Mouse (Mus musculus): ENCODE measurements around the gene Ppp1r9b. TPM values are rescaled to one million over a fixed set of nuclear protein-coding genes. Genes with fewer than 3 reads are reported as not detected.
A peak's percentile ranks its signal among the peaks of the same experiment; 100 is the strongest.

Gene Ppp1r9b
- polyA plus RNA-seq, 1 experiment from 2014 or later = 70.2 TPM

DNA sequence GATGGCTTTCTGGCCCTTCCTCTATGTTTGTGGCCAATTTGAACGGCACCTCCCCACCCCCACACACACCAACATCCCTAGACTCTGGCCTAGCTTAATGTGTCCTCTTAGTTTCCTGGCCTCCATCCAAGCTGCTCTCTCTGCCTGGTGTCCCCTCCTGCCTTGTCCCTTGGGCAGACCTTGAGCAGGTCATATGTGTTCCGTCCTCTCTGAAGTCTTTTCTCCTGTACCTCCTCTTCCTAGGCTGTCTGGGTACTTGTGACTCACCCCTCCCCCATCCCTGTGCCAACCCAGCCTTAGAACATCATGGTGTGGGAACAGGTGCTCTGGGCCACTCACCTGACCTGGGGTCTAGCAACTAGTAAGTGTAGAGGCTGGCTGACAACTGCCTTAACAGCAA, 15.9 kb upstream of the Ppp1r9b start:
- CTCF ChIA-PET = interaction anchor here (0.7 to 1.6 kb wide), 2 partner anchors 12 to 16 kb away, joined by 3 read pairs; partner anchors contain the start of gene Ppp1r9b
- POLR2A ChIA-PET = interaction anchor here (1.1 kb wide), 1 partner anchor 16 kb away, joined by 3 read pairs; the partner anchor contains the start of gene Ppp1r9b
- no peak for TF ChIP-seq CTCF (IDR thresholded peaks at IDR 0.05)
- DNase-seq (ENCODE audit: low read depth, low spot score) = no peak
- in situ Hi-C loops (cut with MboI; ENCODE audit: low pct_unique_long_range_greater_than_20kb) = loop anchor here (5.0 kb wide), 2 partner anchors 38 to 67 kb away; partner anchors contain the start of genes Col1a1 and Pdk2
- no peak for ATAC-seq
- H3K27me3 ChIP-seq = no peaks in the 10 kb centered on the region

DNA sequence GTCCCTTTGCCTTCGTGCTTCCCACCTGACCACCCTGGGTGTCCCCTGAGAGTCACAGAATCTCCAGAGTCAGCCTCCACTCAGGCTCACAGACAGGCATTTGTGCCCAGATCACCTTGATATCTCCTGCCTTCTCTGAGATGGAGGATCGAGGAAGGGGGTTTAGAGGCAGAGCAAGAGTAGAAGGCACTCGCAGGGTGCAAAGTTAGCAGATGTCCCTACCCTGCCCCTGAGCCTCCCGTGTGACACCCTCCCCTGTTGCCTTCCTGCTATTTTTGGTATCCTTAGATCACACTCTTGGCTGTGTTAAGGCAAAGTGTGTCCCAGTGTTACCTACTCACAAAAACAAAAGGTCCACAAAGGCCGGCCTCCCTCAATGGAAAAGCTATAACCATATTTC, 14.6 kb upstream of the Ppp1r9b start, which contains the start of gene Sgca:
Gene Sgca (minus strand): TSS at position 129 of the 400 bp plus-strand sequence.
- ChIA-PET CTCF (interaction anchor here (1.4 to 1.6 kb wide), 4 partner anchors 12 to 40 kb away, joined by 3 to 5 read pairs (median 5); no protein-coding TSS in a partner anchor), POLR2A (interaction anchor here (1.1 kb wide), 1 partner anchor 15 kb away, joined by 3 read pairs; the partner anchor contains the start of gene Ppp1r9b)
- in situ Hi-C loops (cut with MboI; ENCODE audit: low pct_unique_long_range_greater_than_20kb) = loop anchor here (5.0 kb wide), 1 partner anchor 66 kb away; the partner anchor contains the start of gene Pdk2
- DNase-seq (ENCODE audit: low read depth, low spot score) (no peak), ATAC-seq (no peak)
- H3K27me3 ChIP-seq = no peaks in the 10 kb centered on the region
- no peak for TF ChIP-seq CTCF (IDR thresholded peaks at IDR 0.05)

DNA sequence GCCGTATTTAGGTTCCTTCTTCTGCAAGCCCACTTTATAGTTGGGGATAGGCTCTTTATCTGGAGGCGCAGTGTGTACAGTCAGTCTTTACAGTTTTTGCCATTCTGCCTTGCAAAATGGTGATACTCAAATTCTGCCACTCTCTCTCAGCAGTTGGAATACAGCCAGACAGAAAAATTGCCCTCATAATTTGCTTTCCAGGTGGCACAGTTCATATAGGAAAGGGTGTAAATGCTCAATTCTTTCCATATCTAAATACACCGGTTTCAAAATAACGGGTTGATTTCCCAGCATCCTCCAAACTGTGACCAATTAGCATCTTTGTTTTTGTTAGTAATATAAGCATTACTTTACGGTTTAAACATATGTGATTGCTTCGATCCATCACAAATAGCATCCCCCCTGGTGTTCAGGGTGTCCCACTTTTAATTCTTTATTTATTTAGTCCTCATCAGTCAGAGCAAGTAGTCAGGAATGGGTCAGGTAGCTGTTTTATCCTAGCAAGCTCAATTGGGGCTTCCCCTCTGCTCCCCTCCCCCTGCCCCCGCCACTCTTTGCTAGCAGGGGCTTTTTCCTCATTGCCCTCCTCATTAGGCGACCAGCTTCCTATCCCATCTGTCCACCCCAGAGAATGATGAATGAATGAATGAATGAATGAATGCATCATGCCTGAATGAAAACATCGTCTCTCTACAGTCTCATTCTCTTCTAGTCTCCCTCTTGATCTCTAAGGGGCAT, 12.5 kb upstream of the Ppp1r9b start:
- in situ Hi-C loops (cut with MboI; ENCODE audit: low pct_unique_long_range_greater_than_20kb) = loop anchor here (5.0 kb wide), 1 partner anchor 64 kb away; the partner anchor contains the start of gene Pdk2
- POLR2A ChIA-PET = no interaction called here
- CTCF ChIA-PET = interaction anchor here (0.8 to 2.4 kb wide), 8 partner anchors 10 to 134 kb away, joined by 3 to 13 read pairs (median 5); partner anchors contain the start of gene Pdk2
- DNase-seq (ENCODE audit: low read depth, low spot score) (no peak), ATAC-seq (no peak)
- no peaks in the 10 kb centered on the region for H3K27me3 ChIP-seq
- TF ChIP-seq CTCF (IDR thresholded peaks at IDR 0.05) = no peak

DNA sequence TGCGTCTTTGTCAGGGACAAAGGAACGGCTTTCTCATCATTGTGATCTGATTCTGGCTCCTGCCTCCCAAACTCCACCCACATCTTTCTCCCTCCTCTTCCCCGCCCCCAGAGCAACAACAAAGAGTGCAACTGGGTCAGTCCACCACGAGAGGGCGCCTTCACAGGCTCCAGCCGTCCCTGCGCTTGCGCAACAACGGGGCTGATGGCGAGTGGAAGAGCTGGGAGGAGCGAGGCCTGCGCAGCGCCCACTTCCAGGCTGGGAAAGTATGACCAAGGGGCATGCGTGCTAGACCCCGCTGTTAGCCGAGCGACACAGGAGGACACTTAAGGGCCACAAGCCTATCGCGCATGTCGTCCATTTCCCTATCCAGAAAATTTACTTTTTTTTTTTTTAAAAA, 11.9 kb upstream of the Ppp1r9b start:
- DNase-seq (ENCODE audit: low read depth, low spot score) (no peak), ATAC-seq (peak; percentile 62)
- no peaks in the 10 kb centered on the region for H3K27me3 ChIP-seq
- in situ Hi-C loops (cut with MboI; ENCODE audit: low pct_unique_long_range_greater_than_20kb) = loop anchor here (5.0 kb wide), 1 partner anchor 63 kb away; the partner anchor contains the start of gene Pdk2
- ChIA-PET POLR2A (interaction anchor here (1.6 kb wide), 1 partner anchor 11 kb away, joined by 6 read pairs; no protein-coding TSS in a partner anchor), CTCF (interaction anchor here (0.8 to 2.4 kb wide), 6 partner anchors 10 to 133 kb away, joined by 3 to 13 read pairs (median 5); no protein-coding TSS in a partner anchor)
- peak; percentile 98 for TF ChIP-seq CTCF (IDR thresholded peaks at IDR 0.05)

DNA sequence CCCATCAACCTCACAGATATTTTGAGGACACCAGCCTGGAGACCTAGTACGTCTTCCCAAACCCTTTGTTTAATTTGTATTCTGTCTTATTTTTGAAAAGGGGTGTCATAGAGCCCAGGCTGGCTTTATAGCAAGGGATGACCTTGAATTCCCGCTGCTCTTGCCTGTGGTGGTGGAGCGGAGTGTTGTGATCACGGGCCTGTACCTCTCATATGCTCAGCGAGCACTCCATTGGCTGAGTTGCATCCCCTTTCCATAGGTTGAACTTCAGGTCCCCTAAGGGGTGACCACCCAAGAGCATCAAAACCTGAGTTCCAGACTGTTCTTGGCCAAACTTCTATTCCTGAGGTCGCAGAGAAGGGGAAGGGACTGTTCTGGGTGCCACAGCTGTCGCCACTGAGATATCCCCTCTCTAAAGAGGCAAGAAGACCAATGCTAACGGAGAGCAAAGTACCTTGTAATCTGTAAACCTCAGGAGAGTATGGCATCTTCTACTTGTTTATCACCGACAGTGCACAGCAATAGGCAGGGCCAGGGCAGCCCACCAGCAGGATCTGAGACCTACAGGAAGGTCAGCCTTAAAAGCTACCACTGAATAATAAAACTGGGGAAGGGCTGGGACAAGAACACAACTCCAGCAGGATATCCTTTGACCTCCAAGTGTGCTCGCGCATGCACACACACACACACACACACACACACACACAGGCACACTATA, 11.2 kb upstream of the Ppp1r9b start:
- ChIA-PET CTCF (interaction anchor here (0.8 to 2.4 kb wide), 6 partner anchors 10 to 133 kb away, joined by 3 to 13 read pairs (median 5); no protein-coding TSS in a partner anchor), POLR2A (interaction anchor here (1.6 kb wide), 1 partner anchor 10 kb away, joined by 6 read pairs; no protein-coding TSS in a partner anchor)
- DNase-seq (ENCODE audit: low read depth, low spot score) = no peak
- no peak for TF ChIP-seq CTCF (IDR thresholded peaks at IDR 0.05)
- no peaks in the 10 kb centered on the region for H3K27me3 ChIP-seq
- in situ Hi-C loops (cut with MboI; ENCODE audit: low pct_unique_long_range_greater_than_20kb) = loop anchor here (5.0 kb wide), 1 partner anchor 63 kb away; the partner anchor contains the start of gene Pdk2
- no peak for ATAC-seq

DNA sequence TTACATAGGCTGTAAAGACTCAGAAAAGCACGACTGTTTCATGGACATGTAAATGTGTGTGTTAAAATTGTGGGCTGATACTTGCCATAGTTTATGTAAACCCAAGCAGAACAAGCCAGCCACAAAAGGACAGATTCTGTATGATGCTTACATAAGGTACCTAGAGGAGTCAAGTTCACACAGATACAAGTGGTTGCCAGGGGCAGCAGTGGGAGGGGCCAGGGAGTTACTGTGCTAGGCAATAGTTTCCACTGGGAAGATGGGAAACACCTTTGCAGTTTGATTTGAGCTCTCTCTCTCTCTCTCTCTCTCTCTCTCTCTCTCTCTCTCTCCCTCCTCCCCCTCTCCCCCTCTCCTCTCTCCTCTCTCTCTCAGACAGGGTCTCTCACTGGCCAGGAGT, 5.7 kb upstream of the Ppp1r9b start:
- TF ChIP-seq CTCF (IDR thresholded peaks at IDR 0.05) = no peak
- no peaks in the 10 kb centered on the region for H3K27me3 ChIP-seq
- DNase-seq (ENCODE audit: low read depth, low spot score) (no peak), ATAC-seq (no peak)
- POLR2A ChIA-PET = no interaction called here
- in situ Hi-C loops (cut with MboI; ENCODE audit: low pct_unique_long_range_greater_than_20kb) = no loop called here
- CTCF ChIA-PET = no interaction called here

DNA sequence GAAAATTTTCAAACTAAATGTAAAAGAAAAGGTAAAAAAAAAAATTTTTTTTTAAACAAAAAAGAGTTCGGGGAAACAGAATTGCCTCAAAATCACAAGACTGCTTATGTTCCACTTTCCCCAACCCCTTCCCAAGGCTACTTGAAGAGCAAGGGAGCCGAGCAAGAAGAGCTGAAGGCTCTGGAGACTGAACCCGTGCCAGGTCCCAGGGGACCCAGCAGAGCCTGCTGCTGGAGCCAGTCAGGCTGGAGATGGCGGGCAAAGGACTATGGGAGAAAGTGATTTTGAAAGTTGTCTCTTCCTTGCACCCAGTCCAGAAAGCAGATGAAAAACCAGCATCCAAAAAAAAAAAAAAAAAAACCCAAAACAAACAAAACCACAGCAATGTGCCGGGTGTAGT, 5.0 kb upstream of the Ppp1r9b start:
- no peak for ATAC-seq
- in situ Hi-C loops (cut with MboI; ENCODE audit: low pct_unique_long_range_greater_than_20kb) = no loop called here
- no peak for TF ChIP-seq CTCF (IDR thresholded peaks at IDR 0.05)
- H3K27me3 ChIP-seq = no peaks in the 10 kb centered on the region
- POLR2A ChIA-PET = interaction anchor here (0.7 kb wide), 1 partner anchor 34 kb away, joined by 7 read pairs; no protein-coding TSS in a partner anchor
- CTCF ChIA-PET = interaction anchor here (1.3 kb wide), 1 partner anchor 14 kb away, joined by 6 read pairs; no protein-coding TSS in a partner anchor
- no peak for DNase-seq (ENCODE audit: low read depth, low spot score)

DNA sequence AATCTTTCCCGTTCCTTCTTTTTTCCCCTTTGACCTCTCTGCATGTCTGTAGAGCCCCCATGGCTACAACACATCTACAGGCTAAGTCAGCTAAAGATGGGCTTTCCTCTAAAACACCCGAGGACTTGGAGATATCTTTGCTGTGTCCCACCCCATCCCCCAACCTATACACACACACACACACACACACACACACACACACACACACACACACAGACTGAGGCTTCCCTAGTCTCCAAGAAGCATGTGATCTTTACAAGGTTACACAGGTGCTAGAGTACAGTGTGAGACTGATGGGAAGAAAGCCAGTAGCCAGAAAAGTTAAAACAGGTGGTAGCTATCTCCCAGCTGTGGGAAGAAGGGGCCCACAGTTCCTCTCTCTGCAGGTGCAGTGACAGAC, 4.4 kb upstream of the Ppp1r9b start:
- no peak for DNase-seq (ENCODE audit: low read depth, low spot score)
- TF ChIP-seq CTCF (IDR thresholded peaks at IDR 0.05) = no peak
- CTCF ChIA-PET = interaction anchor here (1.0 to 1.3 kb wide), 3 partner anchors 14 to 44 kb away, joined by 3 to 6 read pairs (median 5); no protein-coding TSS in a partner anchor
- POLR2A ChIA-PET = interaction anchor here (0.6 kb wide), 1 partner anchor 102 kb away, joined by 3 read pairs; no protein-coding TSS in a partner anchor
- in situ Hi-C loops (cut with MboI; ENCODE audit: low pct_unique_long_range_greater_than_20kb) = no loop called here
- ATAC-seq = no peak
- H3K27me3 ChIP-seq = no peaks in the 10 kb centered on the region

DNA sequence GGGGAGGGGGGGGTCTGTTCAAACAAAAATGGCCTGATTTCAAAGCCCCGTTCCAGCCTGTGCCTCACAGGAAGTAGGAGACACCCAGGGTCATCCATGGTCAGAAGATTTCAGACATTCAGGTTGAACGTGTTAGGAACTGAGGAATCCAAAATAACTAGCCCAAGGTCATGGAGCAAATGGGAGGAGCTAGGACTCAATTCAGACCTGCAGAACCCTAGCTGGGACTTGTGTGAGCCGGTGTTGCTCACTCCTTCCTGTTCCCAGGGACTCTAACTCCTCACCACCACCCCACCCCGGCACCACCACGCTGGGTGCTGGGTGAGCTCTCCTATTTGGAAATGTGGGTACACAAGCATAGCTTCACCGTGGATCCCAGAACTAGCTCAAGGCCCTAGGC, 3.5 kb upstream of the Ppp1r9b start:
- ChIA-PET POLR2A (interaction anchor here (0.5 to 0.6 kb wide), 2 partner anchors 75 to 101 kb away, joined by 3 read pairs; no protein-coding TSS in a partner anchor), CTCF (interaction anchor here (0.9 to 1.3 kb wide), 3 partner anchors 13 to 45 kb away, joined by 3 to 5 read pairs (median 3); no protein-coding TSS in a partner anchor)
- ATAC-seq (no peak), DNase-seq (ENCODE audit: low read depth, low spot score) (no peak)
- in situ Hi-C loops (cut with MboI; ENCODE audit: low pct_unique_long_range_greater_than_20kb) = no loop called here
- TF ChIP-seq CTCF (IDR thresholded peaks at IDR 0.05) = no peak
- H3K27me3 ChIP-seq = no peaks in the 10 kb centered on the region

DNA sequence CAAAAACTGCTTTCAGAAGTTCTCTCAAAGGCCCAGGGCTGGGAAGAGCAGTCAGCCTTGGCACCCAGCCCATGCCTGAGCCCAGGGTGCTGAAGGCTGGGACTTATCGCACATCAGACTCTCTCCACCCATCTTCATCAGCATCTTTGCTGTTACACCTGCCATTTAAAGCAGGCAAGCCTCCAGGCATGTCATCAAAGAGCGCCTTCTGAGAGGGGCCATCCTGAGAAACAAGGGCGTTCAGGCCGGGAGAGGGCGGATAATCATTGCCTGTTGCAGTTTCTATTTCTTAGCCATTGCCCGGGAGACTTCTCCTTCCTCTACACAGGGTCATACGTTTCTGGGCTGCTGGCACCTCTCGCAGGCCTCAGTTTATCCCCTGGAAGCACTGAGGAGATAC, 3.0 kb upstream of the Ppp1r9b start:
- ChIA-PET CTCF (interaction anchor here (0.9 kb wide), 1 partner anchor 13 kb away, joined by 3 read pairs; no protein-coding TSS in a partner anchor), POLR2A (no interaction called here)
- no peak for DNase-seq (ENCODE audit: low read depth, low spot score)
- ATAC-seq = no peak
- no peaks in the 10 kb centered on the region for H3K27me3 ChIP-seq
- in situ Hi-C loops (cut with MboI; ENCODE audit: low pct_unique_long_range_greater_than_20kb) = no loop called here
- no peak for TF ChIP-seq CTCF (IDR thresholded peaks at IDR 0.05)
